Mouse (Mus musculus): ENCODE results near the gene Use1. TPM values are rescaled to one million over a fixed set of nuclear protein-coding genes. Genes with fewer than 3 reads are reported as not detected.

Gene Use1
- total and polyA plus RNA-seq, 3 experiments: 34.5 to 151 (median 70.8) TPM

- peaks cover 36% of the 10 kb centered on the region for H3K36me3 ChIP-seq (replicated peaks)
- no peaks in the 10 kb centered on the region; the same call in 1 of the 2 replicates for H3K27me3 ChIP-seq (ENCODE audit: insufficient read depth, low read length)
- no peak for TF ChIP-seq CTCF (IDR thresholded peaks at IDR 0.05; ENCODE audit: low read depth, low read length)
- TF ChIP-seq POLR2AphosphoS5 (IDR thresholded peaks at IDR 0.05; ENCODE audit: insufficient replicate concordance, low read depth, low read length): no peak
- ATAC-seq (ENCODE audit: extremely low read depth, insufficient number of reproducible peaks, low FRiP score, poor library complexity, severe bottlenecking): peak; percentile 98
- peak within 1 kb of the TSS; percentile 78 for H3K4me3 ChIP-seq (ENCODE audit: low read depth, low read length)
- peaks cover 62% of the 10 kb centered on the region for H3K4me1 ChIP-seq (ENCODE audit: insufficient read depth, low read depth, low read length)
- peak; percentile 97 for DNase-seq (ENCODE audit: low spot score)
- H3K9me3 ChIP-seq (replicated peaks): no peaks in the 10 kb centered on the region
These were observed 30.1 kb downstream of the Use1 start, which contains the start of gene Babam1 for GRCm38 (mm10) chr8:71396639-71397305. Gene Babam1 (plus strand): TSS chr8:71396861.

- H3K4me3 ChIP-seq (ENCODE audit: low read depth, low read length): peak overlapping the region; percentile 78
- TF ChIP-seq POLR2AphosphoS5 (IDR thresholded peaks at IDR 0.05; ENCODE audit: insufficient replicate concordance, low read depth, low read length) (no peak), GATA1 (IDR thresholded peaks at IDR 0.05; ENCODE audit: borderline replicate concordance, low read length) (no peak), CTCF (IDR thresholded peaks at IDR 0.05; ENCODE audit: low read depth, low read length) (no peak), GATA2 (IDR thresholded peaks at IDR 0.05; ENCODE audit: borderline replicate concordance, low read depth, low read length) (no peak), TAL1 (conservative IDR thresholded peaks at IDR 0.05; ENCODE audit: low read depth, low read length) (no peak)
- H3K36me3 ChIP-seq (replicated peaks): peaks cover 43% of the 10 kb centered on the region
- no peak for DNase-seq (ENCODE audit: low spot score)
- H3K27me3 ChIP-seq (ENCODE audit: insufficient read depth, low read length): no peaks in the 10 kb centered on the region; the same call in 1 of the 2 replicates
- no peaks in the 10 kb centered on the region for H3K9me3 ChIP-seq (replicated peaks)
- H3K4me1 ChIP-seq (ENCODE audit: insufficient read depth, low read depth, low read length): peaks cover 61% of the 10 kb centered on the region
- no peak for ATAC-seq (ENCODE audit: extremely low read depth, insufficient number of reproducible peaks, low FRiP score, poor library complexity, severe bottlenecking)
These were observed 31.1 kb downstream of the Use1 start for GRCm38 (mm10) chr8:71397701-71398100.

- Histone ChIP-seq H3K9me3 (replicated peaks) (no peaks in the 10 kb centered on the region), H3K4me1 (ENCODE audit: insufficient read depth, low read depth, low read length) (peaks cover 66% of the 10 kb centered on the region), H3K4me3 (ENCODE audit: low read depth, low read length) (no peak overlapping the region), H3K27me3 (ENCODE audit: insufficient read depth, low read length) (no peaks in the 10 kb centered on the region), H3K36me3 (replicated peaks) (peaks cover 65% of the 10 kb centered on the region)
- no peak for ATAC-seq (ENCODE audit: extremely low read depth, insufficient number of reproducible peaks, low FRiP score, poor library complexity, severe bottlenecking)
- TF ChIP-seq CTCF (IDR thresholded peaks at IDR 0.05; ENCODE audit: low read depth, low read length): no peak
- TF ChIP-seq TAL1 (conservative IDR thresholded peaks at IDR 0.05; ENCODE audit: low read depth, low read length): no peak
- TF ChIP-seq GATA1 (IDR thresholded peaks at IDR 0.05; ENCODE audit: borderline replicate concordance, low read length): no peak
- TF ChIP-seq POLR2AphosphoS5 (IDR thresholded peaks at IDR 0.05; ENCODE audit: insufficient replicate concordance, low read depth, low read length): no peak
- no peak for TF ChIP-seq GATA2 (IDR thresholded peaks at IDR 0.05; ENCODE audit: borderline replicate concordance, low read depth, low read length)
- DNase-seq (ENCODE audit: low spot score): no peak
These were observed 34.2 kb downstream of the Use1 start for GRCm38 (mm10) chr8:71400826-71401225.

DNA sequence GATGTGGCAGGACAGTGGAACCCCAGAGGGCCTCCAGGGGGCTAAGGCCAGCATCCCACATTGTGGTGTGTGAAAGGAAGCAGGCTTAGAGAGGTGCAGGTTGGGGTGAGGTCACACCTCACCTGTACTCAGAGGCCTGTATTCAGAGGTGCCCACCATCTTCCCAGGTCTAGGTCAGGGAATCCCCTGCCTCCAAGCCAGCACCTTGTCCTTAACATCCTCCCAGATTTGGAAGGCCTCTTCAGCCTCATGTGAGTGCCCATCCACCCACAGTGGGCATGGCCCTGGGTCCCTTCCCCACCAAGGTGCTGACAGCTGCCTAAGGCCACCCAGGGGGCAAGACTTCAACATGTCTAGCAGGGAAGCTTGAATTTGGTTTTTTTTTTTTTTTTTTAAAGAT, 34.8 kb downstream of the Use1 start:
- H3K27me3 ChIP-seq (ENCODE audit: insufficient read depth, low read length): no peaks in the 10 kb centered on the region
- peaks cover 66% of the 10 kb centered on the region for H3K4me1 ChIP-seq (ENCODE audit: insufficient read depth, low read depth, low read length)
- no peaks in the 10 kb centered on the region for H3K9me3 ChIP-seq (replicated peaks)
- no peak for TF ChIP-seq POLR2AphosphoS5 (IDR thresholded peaks at IDR 0.05; ENCODE audit: insufficient replicate concordance, low read depth, low read length)
- no peak for TF ChIP-seq GATA1 (IDR thresholded peaks at IDR 0.05; ENCODE audit: borderline replicate concordance, low read length)
- TF ChIP-seq CTCF (IDR thresholded peaks at IDR 0.05; ENCODE audit: low read depth, low read length): no peak
- no peak for TF ChIP-seq TAL1 (conservative IDR thresholded peaks at IDR 0.05; ENCODE audit: low read depth, low read length)
- no peak for TF ChIP-seq GATA2 (IDR thresholded peaks at IDR 0.05; ENCODE audit: borderline replicate concordance, low read depth, low read length)
- DNase-seq (ENCODE audit: low spot score) (no peak), ATAC-seq (ENCODE audit: extremely low read depth, insufficient number of reproducible peaks, low FRiP score, poor library complexity, severe bottlenecking) (no peak)
- peaks cover 65% of the 10 kb centered on the region for H3K36me3 ChIP-seq (replicated peaks)
- H3K4me3 ChIP-seq (ENCODE audit: low read depth, low read length): no peak overlapping the region

- H3K4me1 ChIP-seq (ENCODE audit: insufficient read depth, low read depth, low read length): peaks cover 72% of the 10 kb centered on the region
- TF ChIP-seq GATA2 (IDR thresholded peaks at IDR 0.05; ENCODE audit: borderline replicate concordance, low read depth, low read length): no peak
- no peaks in the 10 kb centered on the region for H3K27me3 ChIP-seq (ENCODE audit: insufficient read depth, low read length)
- no peak overlapping the region for H3K4me3 ChIP-seq (ENCODE audit: low read depth, low read length)
- DNase-seq (ENCODE audit: low spot score) (no peak), ATAC-seq (ENCODE audit: extremely low read depth, insufficient number of reproducible peaks, low FRiP score, poor library complexity, severe bottlenecking) (no peak)
- peaks cover 75% of the 10 kb centered on the region for H3K36me3 ChIP-seq (replicated peaks)
- no peaks in the 10 kb centered on the region for H3K9me3 ChIP-seq (replicated peaks)
These were observed 35.9 kb downstream of the Use1 start for GRCm38 (mm10) chr8:71402446-71402964.

- no peak for DNase-seq (ENCODE audit: low spot score)
- H3K36me3 ChIP-seq (replicated peaks): peaks cover 75% of the 10 kb centered on the region
- H3K4me1 ChIP-seq (ENCODE audit: insufficient read depth, low read depth, low read length): peaks cover 72% of the 10 kb centered on the region
- no peaks in the 10 kb centered on the region for H3K27me3 ChIP-seq (ENCODE audit: insufficient read depth, low read length)
- no peak overlapping the region for H3K4me3 ChIP-seq (ENCODE audit: low read depth, low read length)
- no peaks in the 10 kb centered on the region for H3K9me3 ChIP-seq (replicated peaks)
- ATAC-seq (ENCODE audit: extremely low read depth, insufficient number of reproducible peaks, low FRiP score, poor library complexity, severe bottlenecking): no peak
- TF ChIP-seq GATA2 (IDR thresholded peaks at IDR 0.05; ENCODE audit: borderline replicate concordance, low read depth, low read length) (no peak), CTCF (IDR thresholded peaks at IDR 0.05; ENCODE audit: low read depth, low read length) (no peak), TAL1 (conservative IDR thresholded peaks at IDR 0.05; ENCODE audit: low read depth, low read length) (no peak)
These were observed 36.6 kb downstream of the Use1 start for GRCm38 (mm10) chr8:71403107-71403885.
